Mouse (Mus musculus): ENCODE measurements around the gene Tmem184a. TPM values are rescaled to one million over a fixed set of nuclear protein-coding genes. Genes with fewer than 3 reads are reported as not detected.

Gene Tmem184a
- polyA plus RNA-seq, 1 experiment, result not detected

- 91% methylated on average over 11 of the region's 11 CpGs for WGBS
- Histone ChIP-seq H3K4me3 (ENCODE audit: insufficient read depth, low read depth, low read length) (no peak overlapping the region), H3K27ac (ENCODE audit: insufficient read depth, low read depth, low read length) (no peak overlapping the region), H3K4me1 (ENCODE audit: control insufficient read depth, insufficient read depth, low read length) (peaks cover 12% of the 10 kb centered on the region)
- TF ChIP-seq CTCF (IDR thresholded peaks at IDR 0.05; ENCODE audit: insufficient read depth, low read depth, low read length) (no peak), POLR2A (IDR thresholded peaks at IDR 0.05; ENCODE audit: insufficient read depth, low read depth, low read length) (no peak)
These were observed 15.1 kb downstream of the Tmem184a start for GRCm38 (mm10) chr5:139804573-139805111.

GRCm38 (mm10) chr5:139804107-139804551 lies 15.6 kb downstream of the Tmem184a start:
- Histone ChIP-seq H3K4me1 (ENCODE audit: control insufficient read depth, insufficient read depth, low read length) (peaks cover 14% of the 10 kb centered on the region), H3K4me3 (ENCODE audit: insufficient read depth, low read depth, low read length) (no peak overlapping the region), H3K27ac (ENCODE audit: insufficient read depth, low read depth, low read length) (no peak overlapping the region)
- 21% methylated on average over 6 of the region's 6 CpGs for WGBS
- no peak for TF ChIP-seq CTCF (IDR thresholded peaks at IDR 0.05; ENCODE audit: insufficient read depth, low read depth, low read length)
- TF ChIP-seq POLR2A (IDR thresholded peaks at IDR 0.05; ENCODE audit: insufficient read depth, low read depth, low read length), result no peak

GRCm38 (mm10) chr5:139803601-139804102 lies 16.1 kb downstream of the Tmem184a start:
- 27% methylated on average over 12 of the region's 12 CpGs for WGBS
- H3K4me3 ChIP-seq (ENCODE audit: insufficient read depth, low read depth, low read length), result no peak overlapping the region
- TF ChIP-seq CTCF (IDR thresholded peaks at IDR 0.05; ENCODE audit: insufficient read depth, low read depth, low read length) (no peak), POLR2A (IDR thresholded peaks at IDR 0.05; ENCODE audit: insufficient read depth, low read depth, low read length) (no peak)
- H3K27ac ChIP-seq (ENCODE audit: insufficient read depth, low read depth, low read length), result no peak overlapping the region
- H3K4me1 ChIP-seq (ENCODE audit: control insufficient read depth, insufficient read depth, low read length), result peaks cover 16% of the 10 kb centered on the region

- 77% methylated on average over 8 of the region's 8 CpGs for WGBS
- H3K4me3 ChIP-seq (ENCODE audit: insufficient read depth, low read depth, low read length), result no peak overlapping the region
- peaks cover 21% of the 10 kb centered on the region for H3K4me1 ChIP-seq (ENCODE audit: control insufficient read depth, insufficient read depth, low read length)
- no peak overlapping the region for H3K27ac ChIP-seq (ENCODE audit: insufficient read depth, low read depth, low read length)
- no peak for TF ChIP-seq CTCF (IDR thresholded peaks at IDR 0.05; ENCODE audit: insufficient read depth, low read depth, low read length)
- TF ChIP-seq POLR2A (IDR thresholded peaks at IDR 0.05; ENCODE audit: insufficient read depth, low read depth, low read length), result no peak
These were observed 16.6 kb downstream of the Tmem184a start for GRCm38 (mm10) chr5:139803165-139803564.

- Histone ChIP-seq H3K4me1 (ENCODE audit: control insufficient read depth, insufficient read depth, low read length) (peaks cover 33% of the 10 kb centered on the region), H3K27ac (ENCODE audit: insufficient read depth, low read depth, low read length) (no peak overlapping the region), H3K4me3 (ENCODE audit: insufficient read depth, low read depth, low read length) (no peak overlapping the region)
- TF ChIP-seq CTCF (IDR thresholded peaks at IDR 0.05; ENCODE audit: insufficient read depth, low read depth, low read length) (no peak), POLR2A (IDR thresholded peaks at IDR 0.05; ENCODE audit: insufficient read depth, low read depth, low read length) (no peak)
- 95% methylated on average over 10 of the region's 10 CpGs for WGBS
These were observed 17.8 kb downstream of the Tmem184a start for GRCm38 (mm10) chr5:139801880-139802279.

- 93% methylated on average over 8 of the region's 8 CpGs for WGBS
- Histone ChIP-seq H3K4me1 (ENCODE audit: control insufficient read depth, insufficient read depth, low read length) (peaks cover 40% of the 10 kb centered on the region), H3K27ac (ENCODE audit: insufficient read depth, low read depth, low read length) (no peak overlapping the region), H3K4me3 (ENCODE audit: insufficient read depth, low read depth, low read length) (no peak overlapping the region)
- no peak for TF ChIP-seq POLR2A (IDR thresholded peaks at IDR 0.05; ENCODE audit: insufficient read depth, low read depth, low read length)
- TF ChIP-seq CTCF (IDR thresholded peaks at IDR 0.05; ENCODE audit: insufficient read depth, low read depth, low read length), result no peak
These were observed 18.5 kb downstream of the Tmem184a start for GRCm38 (mm10) chr5:139801231-139801630.

- H3K4me3 ChIP-seq (ENCODE audit: insufficient read depth, low read depth, low read length), result no peak overlapping the region
- H3K4me1 ChIP-seq (ENCODE audit: control insufficient read depth, insufficient read depth, low read length), result peaks cover 44% of the 10 kb centered on the region
- WGBS, result 91% methylated on average over 33 of the region's 33 CpGs
- TF ChIP-seq CTCF (IDR thresholded peaks at IDR 0.05; ENCODE audit: insufficient read depth, low read depth, low read length), result no peak
- TF ChIP-seq POLR2A (IDR thresholded peaks at IDR 0.05; ENCODE audit: insufficient read depth, low read depth, low read length), result no peak
- H3K27ac ChIP-seq (ENCODE audit: insufficient read depth, low read depth, low read length), result no peak overlapping the region
These were observed 19.7 kb downstream of the Tmem184a start for GRCm38 (mm10) chr5:139799801-139800590.

GRCm38 (mm10) chr5:139799041-139799440 lies 20.7 kb downstream of the Tmem184a start:
- H3K4me3 ChIP-seq (ENCODE audit: insufficient read depth, low read depth, low read length), result no peak overlapping the region
- no peak for TF ChIP-seq CTCF (IDR thresholded peaks at IDR 0.05; ENCODE audit: insufficient read depth, low read depth, low read length)
- no peak for TF ChIP-seq POLR2A (IDR thresholded peaks at IDR 0.05; ENCODE audit: insufficient read depth, low read depth, low read length)
- 95% methylated on average over 9 of the region's 9 CpGs for WGBS
- no peak overlapping the region for H3K27ac ChIP-seq (ENCODE audit: insufficient read depth, low read depth, low read length)
- peaks cover 42% of the 10 kb centered on the region for H3K4me1 ChIP-seq (ENCODE audit: control insufficient read depth, insufficient read depth, low read length)

Measured in olfactory bulb, adult 2 months (tissue).